ENCODE assay signal across 11 mouse cellular contexts in the genomic region with DNA sequence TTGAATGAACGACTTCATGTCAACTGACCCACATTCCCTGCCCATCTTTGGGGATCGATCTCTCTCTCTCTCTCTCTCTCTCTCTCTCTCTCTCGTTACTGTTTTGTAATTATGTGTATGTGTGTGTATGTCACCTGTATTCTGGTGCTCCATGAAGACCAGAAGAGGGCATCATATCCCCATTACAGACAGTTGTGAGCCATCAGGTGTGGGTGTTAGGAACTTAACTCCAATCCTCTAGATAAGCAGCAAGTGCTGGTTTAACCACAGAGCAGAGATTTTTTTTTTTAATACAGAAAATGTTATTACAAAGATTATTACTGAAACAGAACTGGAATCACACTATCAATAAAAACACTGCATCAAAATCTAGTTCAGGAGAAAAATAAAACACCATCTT. TPM values are rescaled to one million over a fixed set of nuclear protein-coding genes. Genes with fewer than 3 reads are reported as not detected.
A peak's percentile ranks its signal among the peaks of the same experiment; 100 is the strongest.
DNase-seq lines count a peak whose midpoint lies in the region; ATAC-seq and TF ChIP-seq lines count a peak whose summit lies in the region.
"Had no signal": no experiment of that assay in that cellular context is flagged by ENCODE, and none has a peak within 500 bp of the region (broad histone marks: within the 10 kb centered on the region; RNA-seq: fewer than 3 reads in every experiment).

No protein-coding gene starts in this region.

- 0 out of 2 replicates have a peak, but pooled peaks cover 3% of the 10 kb centered on the region for H3K4me1 ChIP-seq in kidney, postnatal 0 days (replicated peaks; ENCODE audit: insufficient read depth, low read length)
- no peaks in the 10 kb centered on the region; the same call in 1 of the 2 replicates for H3K4me1 ChIP-seq in kidney, adult 2 months (ENCODE audit: control insufficient read depth, insufficient read depth, low read length)
- H3K4me1 ChIP-seq in forebrain, embryonic 12.5 days, result peaks cover 31% of the 10 kb centered on the region
- H3K4me1 ChIP-seq in intestine, postnatal 0 days (replicated peaks; ENCODE audit: control insufficient read depth, insufficient read depth, low read length), result peaks cover 5% of the 10 kb centered on the region; the same call in 1 of the 2 replicates
- peaks cover 47% of the 10 kb centered on the region for H3K4me1 ChIP-seq in neural tube, embryonic 13.5 days (replicated peaks)

- H3K9me3 ChIP-seq in kidney, postnatal 0 days (replicated peaks; ENCODE audit: low read length), result no peaks in the 10 kb centered on the region
- no peaks in the 10 kb centered on the region for H3K9me3 ChIP-seq in forebrain, embryonic 12.5 days
- no peaks in the 10 kb centered on the region for H3K9me3 ChIP-seq in intestine, postnatal 0 days (ENCODE audit: control insufficient read depth)
- H3K9me3 ChIP-seq in neural tube, embryonic 13.5 days, result no peaks in the 10 kb centered on the region
- H3K9me3 ChIP-seq: limb, embryonic 15.5 days; megakaryocyte, embryonic 14.5 days had no signal

- no peak overlapping the region for H3K4me3 ChIP-seq in kidney, postnatal 0 days (replicated peaks; ENCODE audit: low read depth, low read length)
- H3K4me3 ChIP-seq in kidney, adult 2 months (ENCODE audit: insufficient read depth, low read depth, low read length), result no peak overlapping the region
- peak overlapping the region; percentile 91 for H3K4me3 ChIP-seq in forebrain, embryonic 12.5 days (replicated peaks)
- H3K4me3 ChIP-seq in intestine, postnatal 0 days (ENCODE audit: low read depth, low read length), result no peak overlapping the region
- H3K4me3 ChIP-seq in neural tube, embryonic 13.5 days, result peak overlapping the region; percentile 75

- no peak for ATAC-seq in kidney, postnatal 0 days (replicated peaks; ENCODE audit: low FRiP score, low read depth)
- ATAC-seq in forebrain, embryonic 12.5 days (ENCODE audit: low FRiP score), result no peak
- ATAC-seq in intestine, postnatal 0 days, result no peak
- no peak for ATAC-seq in neural tube, embryonic 13.5 days (ENCODE audit: low read depth)
- no peak for ATAC-seq in monocyte, adult 5-6 weeks (replicated peaks; ENCODE audit: insufficient number of reproducible peaks, low FRiP score, low TSS enrichment, poor library complexity, severe bottlenecking)

- TF ChIP-seq CTCF in kidney, postnatal 0 days (IDR thresholded peaks at IDR 0.05; ENCODE audit: low read depth), result peak; percentile 15; the same call in 1 of the 2 replicates
- TF ChIP-seq CTCF in kidney, adult 2 months (conservative IDR thresholded peaks at IDR 0.05; ENCODE audit: insufficient read depth, insufficient read length, low read depth, low read length), result no peak
- TF ChIP-seq CTCF in intestine, postnatal 0 days (IDR thresholded peaks at IDR 0.05; ENCODE audit: low read depth), result peak; percentile 34

- H3K36me3 ChIP-seq in kidney, postnatal 0 days (ENCODE audit: insufficient read depth, low read length), result no peaks in the 10 kb centered on the region
- no peaks in the 10 kb centered on the region for H3K36me3 ChIP-seq in kidney, adult 2 months (ENCODE audit: control insufficient read depth, insufficient read depth, low read length)
- no peaks in the 10 kb centered on the region for H3K36me3 ChIP-seq in forebrain, embryonic 12.5 days (replicated peaks)
- no peaks in the 10 kb centered on the region; the same call in 1 of the 2 replicates for H3K36me3 ChIP-seq in intestine, postnatal 0 days (ENCODE audit: control insufficient read depth, insufficient read depth)
- H3K36me3 ChIP-seq in neural tube, embryonic 13.5 days, result no peaks in the 10 kb centered on the region
- H3K36me3 ChIP-seq: limb, embryonic 15.5 days had no signal

- no peaks in the 10 kb centered on the region for H3K27me3 ChIP-seq in kidney, postnatal 0 days (ENCODE audit: insufficient read depth, low read length)
- H3K27me3 ChIP-seq in kidney, adult 2 months (replicated peaks; ENCODE audit: control insufficient read depth, insufficient read depth, low read length), result no peaks in the 10 kb centered on the region
- H3K27me3 ChIP-seq in forebrain, embryonic 12.5 days, result no peaks in the 10 kb centered on the region
- no peaks in the 10 kb centered on the region for H3K27me3 ChIP-seq in intestine, postnatal 0 days (replicated peaks; ENCODE audit: control insufficient read depth, insufficient read depth, low read length)
- no peaks in the 10 kb centered on the region for H3K27me3 ChIP-seq in neural tube, embryonic 13.5 days
- H3K27me3 ChIP-seq: limb, embryonic 15.5 days; megakaryocyte, embryonic 14.5 days had no signal

- 91% methylated on average over 3 of the region's 3 CpGs for WGBS in kidney, postnatal 0 days
- 87% methylated on average over 3 of the region's 3 CpGs for WGBS in kidney, adult 2 months
- WGBS in forebrain, embryonic 12.5 days, result 85% methylated on average over 3 of the region's 3 CpGs
- 87% methylated on average over 3 of the region's 3 CpGs for WGBS in intestine, postnatal 0 days
- WGBS in neural tube, embryonic 13.5 days, result 89% methylated on average over 3 of the region's 3 CpGs

- no peak for DNase-seq in kidney, postnatal 0 days (ENCODE audit: low spot score)
- no peak for DNase-seq in kidney, adult 2 months
- DNase-seq in layer of hippocampus, adult 18-20 months (ENCODE audit: low spot score in 2 of 2), result no peak
- no peak for DNase-seq in adrenal gland, adult (ENCODE audit: inconsistent age in 2 of 2, low spot score in 1 of 2)
- DNase-seq: right cerebral cortex, postnatal 14 days had no signal

- TF ChIP-seq POLR2A in kidney, adult 2 months (IDR thresholded peaks at IDR 0.05; ENCODE audit: low read depth, low read length), result no peak

- no peak overlapping the region for H3K4me2 ChIP-seq in kidney, postnatal 0 days (ENCODE audit: low read length)
- peak overlapping the region; percentile 59 for H3K4me2 ChIP-seq in forebrain, embryonic 12.5 days
- H3K4me2 ChIP-seq in intestine, postnatal 0 days (replicated peaks; ENCODE audit: low read depth), result 0 out of 2 replicates have a peak overlapping the region, but pooled peaks have one; percentile 4
- H3K4me2 ChIP-seq in neural tube, embryonic 13.5 days, result peak overlapping the region; percentile 72

- H3K27ac ChIP-seq in kidney, postnatal 0 days, result no peak overlapping the region
- H3K27ac ChIP-seq in kidney, adult 2 months (ENCODE audit: insufficient read depth, low read depth, low read length), result no peak overlapping the region
- no peak overlapping the region for H3K27ac ChIP-seq in forebrain, embryonic 12.5 days
- H3K27ac ChIP-seq in intestine, postnatal 0 days (ENCODE audit: low read depth, low read length), result no peak overlapping the region
- no peak overlapping the region for H3K27ac ChIP-seq in neural tube, embryonic 13.5 days (replicated peaks)

- no peak overlapping the region for H3K9ac ChIP-seq in kidney, postnatal 0 days (ENCODE audit: low read depth, low read length)
- H3K9ac ChIP-seq in forebrain, embryonic 12.5 days, result no peak overlapping the region
- H3K9ac ChIP-seq in intestine, postnatal 0 days (ENCODE audit: low read depth, low read length), result no peak overlapping the region
- H3K9ac ChIP-seq in neural tube, embryonic 13.5 days, result peak overlapping the region; percentile 97; the same call in 1 of the 2 replicates
- H3K9ac ChIP-seq: limb, embryonic 15.5 days had no signal

RNA-seq across cellular contexts. Expression of gene Cdc42se2, which starts 1.9 kb away (rescaled TPM):
- polyA plus RNA-seq in kidney, postnatal 0 days (2015; fragmentation: Nextera tagmentation; extraction: Ambion mirVana), result 64.3 and 72.7 TPM in 2 replicates
- 26.5 and 30.6 TPM in 2 replicates for polyA plus RNA-seq in kidney, adult 2 months (2012; rRNA removed)
- polyA plus RNA-seq in forebrain, embryonic 12.5 days (2016; fragmentation: Nextera tagmentation; extraction: Ambion mirVana), result 228 and 237 TPM in 2 replicates
- polyA plus RNA-seq in intestine, postnatal 0 days (2015; fragmentation: Nextera tagmentation; extraction: Ambion mirVana), result 58.8 and 63.5 TPM in 2 replicates
- 134 and 144 TPM in 2 replicates for polyA plus RNA-seq in neural tube, embryonic 13.5 days (2015; fragmentation: Nextera tagmentation; extraction: Ambion mirVana)
- 142 to 226 TPM (median 192 TPM) in 3 replicates for total RNA-seq in monocyte, adult 5-6 weeks (2017)
- 100 to 1,000 TPM; 135 to 144 TPM for total RNA-seq in layer of hippocampus, adult 18-20 months (2021)

Comparison
In these comparisons a context has a peak if more than half of its experiments do, and no peak if none do; other contexts are left out.
1. H3K4me3 ChIP-seq: peak in forebrain, embryonic 12.5 days (single experiment) and neural tube, embryonic 13.5 days (single experiment); none in kidney, postnatal 0 days (single experiment), kidney, adult 2 months (single experiment) and intestine, postnatal 0 days (single experiment).